20 mouse cellular contexts compared by ENCODE assay signal in genomic region chr12:65216404-65216840, GRCm38 (mm10). TPM values are rescaled to one million over a fixed set of nuclear protein-coding genes. Genes with fewer than 3 reads are reported as not detected.
DNase-seq lines count a peak whose midpoint lies in the region; ATAC-seq and TF ChIP-seq lines count a peak whose summit lies in the region.
"Had no signal": no experiment of that assay in that cellular context is flagged by ENCODE, and none has a peak within 500 bp of the region (broad histone marks: within the 10 kb centered on the region; RNA-seq: fewer than 3 reads in every experiment).

No protein-coding gene starts in this region.

- peak; percentile 7 to 42 for DNase-seq in kidney, adult 8-10 months
- DNase-seq in forebrain, embryonic 14.5 days (ENCODE audit: low spot score), result peak; percentile 89
- peak; percentile 38 for DNase-seq in kidney, adult 9 months
- peak; percentile 29 for DNase-seq in midbrain, postnatal 0 days (ENCODE audit: low spot score)
- no peak for DNase-seq in cerebellum, postnatal 14 days
- no peak for DNase-seq in MN1 (ENCODE audit: low spot score)
- DNase-seq in ovary, adult 18-20 months (ENCODE audit: low spot score), result no peak
- DNase-seq: cerebellum, adult 18-20 months; right cerebral cortex, postnatal 14 days had no signal

- no peak overlapping the region for H3K4me3 ChIP-seq in kidney, embryonic 14.5 days (ENCODE audit: low read length)
- no peak overlapping the region for H3K4me3 ChIP-seq in forebrain, embryonic 14.5 days (ENCODE audit: low read depth, low read length)
- H3K4me3 ChIP-seq in midbrain, postnatal 0 days (ENCODE audit: low read depth, low read length), result no peak overlapping the region
- H3K4me3 ChIP-seq: embryonic facial prominence, embryonic 15.5 days; liver, embryonic 15.5 days had no signal

- no peak overlapping the region for H3K9ac ChIP-seq in kidney, embryonic 14.5 days (ENCODE audit: low read depth, low read length)
- no peak overlapping the region for H3K9ac ChIP-seq in forebrain, embryonic 14.5 days (ENCODE audit: low read length)
- no peak overlapping the region for H3K9ac ChIP-seq in midbrain, postnatal 0 days (replicated peaks; ENCODE audit: low read length, poor library complexity, severe bottlenecking)
- H3K9ac ChIP-seq: embryonic facial prominence, embryonic 15.5 days; liver, embryonic 15.5 days had no signal

- H3K27ac ChIP-seq in kidney, embryonic 14.5 days (ENCODE audit: low read depth, low read length), result no peak overlapping the region
- no peak overlapping the region; the same call in 1 of the 2 replicates for H3K27ac ChIP-seq in forebrain, embryonic 14.5 days (ENCODE audit: low read depth, low read length)
- no peak overlapping the region for H3K27ac ChIP-seq in midbrain, postnatal 0 days (ENCODE audit: low read depth, low read length)
- H3K27ac ChIP-seq: embryonic facial prominence, embryonic 15.5 days; liver, embryonic 15.5 days had no signal

- H3K9me3 ChIP-seq in kidney, embryonic 14.5 days (ENCODE audit: control insufficient read depth, low read length), result no peaks in the 10 kb centered on the region
- no peaks in the 10 kb centered on the region for H3K9me3 ChIP-seq in forebrain, embryonic 14.5 days (replicated peaks; ENCODE audit: control insufficient read depth, low read length)
- H3K9me3 ChIP-seq in midbrain, postnatal 0 days (ENCODE audit: low read length), result no peaks in the 10 kb centered on the region
- H3K9me3 ChIP-seq: embryonic facial prominence, embryonic 15.5 days; liver, embryonic 15.5 days had no signal

- H3K27me3 ChIP-seq in kidney, embryonic 14.5 days (ENCODE audit: control insufficient read depth, insufficient read depth, low read length), result no peaks in the 10 kb centered on the region
- H3K27me3 ChIP-seq in forebrain, embryonic 14.5 days (replicated peaks; ENCODE audit: control insufficient read depth, insufficient read depth, low read length), result no peaks in the 10 kb centered on the region
- H3K27me3 ChIP-seq in midbrain, postnatal 0 days (ENCODE audit: insufficient read depth, low read length), result no peaks in the 10 kb centered on the region
- H3K27me3 ChIP-seq: embryonic facial prominence, embryonic 15.5 days; liver, embryonic 15.5 days had no signal

- no peak overlapping the region for H3K4me2 ChIP-seq in kidney, embryonic 14.5 days (replicated peaks; ENCODE audit: low read depth, low read length)
- no peak overlapping the region for H3K4me2 ChIP-seq in forebrain, embryonic 14.5 days (ENCODE audit: low read length)
- H3K4me2 ChIP-seq in midbrain, postnatal 0 days (ENCODE audit: low read depth, low read length, poor library complexity, severe bottlenecking), result no peak overlapping the region
- H3K4me2 ChIP-seq: embryonic facial prominence, embryonic 15.5 days; liver, embryonic 15.5 days had no signal

- no peaks in the 10 kb centered on the region for H3K36me3 ChIP-seq in kidney, embryonic 14.5 days (ENCODE audit: control insufficient read depth, insufficient read depth, low read length)
- H3K36me3 ChIP-seq in forebrain, embryonic 14.5 days (ENCODE audit: control insufficient read depth, insufficient read depth, low read length), result no peaks in the 10 kb centered on the region
- no peaks in the 10 kb centered on the region for H3K36me3 ChIP-seq in midbrain, postnatal 0 days (ENCODE audit: insufficient read depth, low read length)
- H3K36me3 ChIP-seq: embryonic facial prominence, embryonic 15.5 days; liver, embryonic 15.5 days had no signal

- no peak for ATAC-seq in kidney, embryonic 14.5 days (ENCODE audit: low FRiP score, low TSS enrichment)
- ATAC-seq in forebrain, embryonic 14.5 days, result peak; percentile 93
- peak; percentile 58; the same call in 1 of the 2 replicates for ATAC-seq in midbrain, postnatal 0 days (ENCODE audit: low FRiP score)
- ATAC-seq: activated CD4-positive, CD25-positive, alpha-beta regulatory T cell, adult 4 months had no signal

- H3K4me1 ChIP-seq in kidney, embryonic 14.5 days (ENCODE audit: control insufficient read depth, insufficient read depth, low read length), result no peaks in the 10 kb centered on the region
- H3K4me1 ChIP-seq in forebrain, embryonic 14.5 days (ENCODE audit: control insufficient read depth, insufficient read depth, low read length), result peaks cover 3% of the 10 kb centered on the region; the same call in 1 of the 2 replicates
- no peaks in the 10 kb centered on the region for H3K4me1 ChIP-seq in midbrain, postnatal 0 days (ENCODE audit: insufficient read depth, low read length)
- H3K4me1 ChIP-seq: embryonic facial prominence, embryonic 15.5 days; liver, embryonic 15.5 days had no signal

- WGBS in kidney, embryonic 14.5 days, result 67% methylated on average over 6 of the region's 6 CpGs
- 14% methylated on average over 6 of the region's 6 CpGs for whole genome bisulfite sequencing in forebrain, embryonic 14.5 days
- 34% methylated on average over 6 of the region's 6 CpGs for WGBS in midbrain, postnatal 0 days

- no peak for TF ChIP-seq CTCF in midbrain, postnatal 0 days (IDR thresholded peaks at IDR 0.05)

RNA-seq across cellular contexts. Expression of gene Wdr20rt, which starts 8.9 kb away (rescaled TPM):
- polyA plus RNA-seq in kidney, embryonic 14.5 days (2014; fragmentation: Nextera tagmentation; extraction: Ambion mirVana), result not detected in 2 replicates
- not detected in 2 replicates for polyA plus RNA-seq in forebrain, embryonic 14.5 days (2014; fragmentation: Nextera tagmentation; extraction: Ambion mirVana)
- not detected in 2 replicates for total RNA-seq in midbrain, postnatal 0 days (2014; rRNA removed)
- polyA plus RNA-seq in midbrain, postnatal 0 days (2015; fragmentation: Nextera tagmentation; extraction: Ambion mirVana), result not detected in 2 replicates
- total RNA-seq: granulocyte monocyte progenitor cell, adult 5-6 weeks; heart, postnatal 25 days; MEL had no signal
- polyA plus RNA-seq: activated CD4-positive, CD25-positive, alpha-beta regulatory T cell, adult 4 months; C2C12; cortical plate, adult 2 months; limb, embryonic 11.5 days; liver, embryonic 15.5 days; urinary bladder, adult 2 months had no signal

RNA-seq across cellular contexts. Expression of gene Mis18bp1, which starts 44.0 kb away (rescaled TPM):
- polyA plus RNA-seq in kidney, embryonic 14.5 days (2014; fragmentation: Nextera tagmentation; extraction: Ambion mirVana), result 71.2 and 82.2 TPM in 2 replicates
- polyA plus RNA-seq in forebrain, embryonic 14.5 days (2014; fragmentation: Nextera tagmentation; extraction: Ambion mirVana), result 32.6 and 35.5 TPM in 2 replicates
- 2.6 and 4.3 TPM in 2 replicates for total RNA-seq in midbrain, postnatal 0 days (2014; rRNA removed)
- 4.5 and 4.7 TPM in 2 replicates for polyA plus RNA-seq in midbrain, postnatal 0 days (2015; fragmentation: Nextera tagmentation; extraction: Ambion mirVana)

Comparison
In these comparisons a context has a peak if more than half of its experiments do, and no peak if none do; other contexts are left out.
1. DNase-seq: peak in kidney, adult 8-10 months (2 of 2), forebrain, embryonic 14.5 days (single experiment), kidney, adult 9 months (single experiment) and midbrain, postnatal 0 days (single experiment); none in cerebellum, postnatal 14 days (0 of 2), MN1 (single experiment) and ovary, adult 18-20 months (single experiment).